Mouse (Mus musculus) adrenal gland, postnatal 10 days (tissue): ENCODE measurements around the gene Kif16b. TPM values are rescaled to one million over a fixed set of nuclear protein-coding genes. Genes with fewer than 3 reads are reported as not detected.
A peak's percentile ranks its signal among the peaks of the same experiment; 100 is the strongest.

Source experiments
- DNase-seq: peaks from one replicate; pipeline ENCODE4 v3.0.0; 2021; ENCODE audit warnings: mixed read lengths
- total RNA-seq, 2 experiments: library from RNA; stranded (reverse); gene quantifications; 2 replicates each; pipeline ENCODE4 v1.2.3; 2021

The Kif16b gene
- total RNA-seq, 2 experiments from 2014 or later: 19.4 to 23.5 TPM

GRCm38 (mm10) chr2:142651591-142651990 lies 249.7 kb downstream of the Kif16b start:
- no peak for DNase-seq

DNA sequence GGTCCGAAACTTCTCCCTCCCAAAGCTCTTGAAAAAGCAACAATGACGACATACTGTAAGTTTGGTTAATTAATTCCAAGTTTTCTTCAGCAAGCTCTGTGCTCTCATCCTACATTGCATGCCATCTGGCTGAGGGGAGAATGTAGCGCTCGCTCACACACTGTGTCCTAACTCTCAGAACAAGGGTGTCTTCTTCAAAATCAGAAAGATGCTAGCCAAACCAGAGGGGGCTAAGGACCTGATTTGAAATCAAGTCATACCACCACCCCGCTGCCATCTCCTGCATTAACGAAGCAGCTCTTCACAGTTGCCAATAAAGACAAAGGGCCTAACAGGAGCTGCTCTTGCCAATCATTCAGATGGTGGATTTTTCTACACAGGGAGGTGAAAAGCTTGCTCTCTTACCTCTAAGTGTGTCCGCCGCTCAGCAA lies 253.3 kb downstream of the Kif16b start:
- DNase-seq: no peak

DNA sequence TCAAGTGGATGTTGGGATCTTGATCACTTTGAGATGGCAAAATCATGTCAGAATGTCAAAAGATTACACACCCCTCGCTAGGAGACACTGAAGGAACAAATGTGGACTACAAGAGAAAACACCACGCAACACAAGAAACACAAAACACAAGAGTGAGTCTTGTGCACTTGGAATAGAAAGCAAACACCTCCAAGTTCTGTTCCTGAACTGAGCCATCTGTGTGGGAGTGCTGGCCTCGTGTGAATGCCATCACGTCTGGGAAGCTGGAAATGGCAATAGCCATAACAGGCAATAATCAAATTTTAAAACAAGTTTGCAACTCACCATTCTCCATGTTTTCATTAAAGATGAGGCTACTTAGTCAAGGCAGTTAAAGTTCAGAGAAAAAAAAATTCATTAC lies 254.5 kb downstream of the Kif16b start:
- no peak for DNase-seq

DNA sequence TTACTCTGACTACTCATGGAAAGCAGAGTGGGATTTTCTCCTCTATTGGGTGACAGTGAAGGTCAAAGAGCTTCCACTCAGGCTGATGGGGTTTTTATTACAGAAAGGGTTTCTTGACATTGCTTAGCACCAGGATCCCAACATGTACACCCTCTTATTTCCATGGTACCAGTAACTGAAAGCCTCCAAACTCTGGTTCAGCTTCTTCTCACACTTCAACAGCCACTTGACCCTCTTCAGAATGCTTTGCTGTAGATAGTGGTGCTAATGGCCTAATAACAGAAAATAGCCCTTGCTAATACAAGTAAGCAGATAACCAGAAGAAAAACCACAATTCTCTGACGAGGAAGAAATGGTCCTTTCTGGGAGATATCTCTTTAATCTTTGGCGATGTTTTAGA lies 259.6 kb downstream of the Kif16b start:
- DNase-seq: no peak

DNA sequence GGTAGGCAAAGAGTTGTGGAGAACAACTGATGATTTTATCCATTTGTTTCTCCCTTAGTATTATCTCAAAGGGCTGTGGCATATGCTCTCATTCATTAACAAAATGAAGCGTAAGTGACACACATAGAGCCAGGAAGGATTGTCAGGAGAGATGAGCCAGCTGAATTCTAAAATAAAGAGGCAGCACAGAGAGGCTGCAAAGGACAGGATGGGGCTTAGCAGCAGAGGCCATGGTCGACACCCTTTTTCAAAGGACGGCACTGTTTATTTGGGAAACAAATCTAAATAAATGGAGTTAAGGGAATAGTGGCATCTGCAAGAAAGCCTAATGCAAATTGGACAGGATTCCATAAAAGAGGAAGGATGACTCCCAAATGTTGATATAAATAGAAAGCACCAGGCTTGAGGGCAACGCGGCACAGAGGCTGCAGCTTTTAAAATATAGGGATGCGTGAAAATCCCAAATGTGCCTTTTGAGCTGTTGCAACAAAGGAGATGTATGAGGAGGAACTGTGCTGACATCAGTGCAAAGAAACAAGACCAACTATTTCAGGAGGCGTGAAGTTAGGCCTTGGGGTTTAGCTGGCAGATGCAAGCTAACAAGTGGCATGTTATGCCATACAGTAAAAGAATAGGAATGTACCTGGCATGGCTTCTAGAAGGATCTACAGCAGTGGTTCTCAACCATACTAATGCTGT lies 265.6 kb downstream of the Kif16b start:
- DNase-seq: no peak

GRCm38 (mm10) chr2:142633996-142634559 lies 267.3 kb downstream of the Kif16b start:
- no peak for DNase-seq

GRCm38 (mm10) chr2:142629523-142630312 lies 271.6 kb downstream of the Kif16b start:
- DNase-seq: no peak

GRCm38 (mm10) chr2:142625756-142626155 lies 275.6 kb downstream of the Kif16b start:
- no peak for DNase-seq

DNA sequence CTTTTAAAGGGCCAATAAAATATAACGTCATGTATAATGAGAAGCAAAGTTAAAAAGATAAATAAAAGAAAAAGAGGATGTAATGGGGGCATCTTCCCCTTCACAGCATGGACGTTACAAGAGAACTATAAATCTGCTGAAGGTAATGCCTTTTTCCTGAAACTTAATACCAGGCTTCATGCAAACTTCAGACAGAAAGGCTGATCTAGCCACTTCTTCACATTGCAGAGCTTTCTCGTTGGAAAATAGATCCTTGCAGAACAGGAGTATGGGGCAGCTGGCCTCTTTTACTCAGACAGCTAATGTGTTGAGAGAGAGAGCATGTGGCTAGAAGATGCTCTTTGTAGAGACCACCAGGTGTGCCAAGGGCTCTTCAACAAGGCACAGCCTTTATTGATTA lies 276.2 kb downstream of the Kif16b start:
- no peak for DNase-seq

GRCm38 (mm10) chr2:142624254-142624653 lies 277.1 kb downstream of the Kif16b start:
- no peak for DNase-seq

- DNase-seq: no peak
Observed at GRCm38 (mm10) chr2:142621152-142621551, 280.2 kb downstream of the Kif16b start.

DNA sequence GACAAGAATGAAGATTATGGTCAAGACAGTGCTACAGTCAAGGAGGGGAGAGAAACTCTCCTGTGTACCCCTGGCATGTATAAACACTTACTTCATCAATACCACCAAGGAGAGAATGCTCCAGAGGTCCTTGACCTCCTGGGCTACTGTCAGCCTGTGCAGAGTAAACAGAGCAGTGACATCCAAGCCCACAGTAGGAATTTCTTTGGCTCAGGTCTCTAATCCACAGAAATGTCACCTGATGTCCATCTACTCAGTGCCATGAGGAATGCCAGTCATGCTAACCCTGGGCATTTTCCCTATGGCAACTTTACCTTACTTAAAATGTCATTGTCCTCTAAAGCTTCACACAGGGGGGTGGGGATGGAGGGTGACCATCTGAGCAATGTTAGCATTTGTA lies 281.4 kb downstream of the Kif16b start:
- DNase-seq: no peak

GRCm38 (mm10) chr2:142614535-142614934 lies 286.8 kb downstream of the Kif16b start:
- no peak for DNase-seq

GRCm38 (mm10) chr2:142612359-142612953 lies 288.9 kb downstream of the Kif16b start:
- no peak for DNase-seq

- DNase-seq: peak; percentile 27
Observed at GRCm38 (mm10) chr2:142611113-142611512, 290.2 kb downstream of the Kif16b start.

DNA sequence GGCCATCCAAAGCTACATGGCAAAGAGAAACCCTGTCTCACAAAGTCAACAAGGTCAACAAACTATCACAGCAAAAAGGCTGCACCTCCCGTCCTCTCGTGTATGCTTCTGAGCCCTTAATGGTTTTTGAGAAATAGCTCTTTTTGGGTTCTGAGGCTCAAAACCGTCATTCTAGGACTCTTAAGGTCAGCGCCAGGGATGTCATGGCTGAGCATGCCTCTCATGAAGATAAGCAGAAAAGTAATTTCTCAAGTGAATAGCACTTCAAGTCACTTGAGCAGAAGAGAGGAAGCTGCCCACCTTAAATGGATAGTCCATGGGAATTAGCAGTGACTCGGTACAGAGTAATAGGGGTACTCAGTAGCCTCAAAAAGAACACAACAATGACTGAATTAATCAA lies 291.1 kb downstream of the Kif16b start:
- DNase-seq: no peak

DNA sequence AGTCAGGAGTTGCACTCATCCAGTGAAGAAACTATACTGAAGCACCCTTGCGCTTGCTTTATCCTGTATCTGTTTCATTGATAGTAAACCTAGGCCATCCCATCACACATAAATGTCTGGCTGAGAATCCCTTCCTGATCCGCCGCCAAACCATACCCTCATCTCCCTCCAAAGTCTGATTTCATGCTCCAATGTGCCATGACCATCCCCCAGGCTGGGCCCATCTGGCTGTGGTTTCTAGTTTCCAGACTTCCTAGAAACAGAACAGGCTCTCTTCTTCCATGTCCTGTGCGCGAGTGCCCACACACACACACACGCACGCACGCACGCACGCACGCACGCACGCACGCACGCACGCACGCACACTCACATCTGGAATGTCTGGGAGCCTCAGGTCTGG lies 292.6 kb downstream of the Kif16b start:
- no peak for DNase-seq

GRCm38 (mm10) chr2:142604762-142605161 lies 296.6 kb downstream of the Kif16b start:
- DNase-seq: peak; percentile 5

DNA sequence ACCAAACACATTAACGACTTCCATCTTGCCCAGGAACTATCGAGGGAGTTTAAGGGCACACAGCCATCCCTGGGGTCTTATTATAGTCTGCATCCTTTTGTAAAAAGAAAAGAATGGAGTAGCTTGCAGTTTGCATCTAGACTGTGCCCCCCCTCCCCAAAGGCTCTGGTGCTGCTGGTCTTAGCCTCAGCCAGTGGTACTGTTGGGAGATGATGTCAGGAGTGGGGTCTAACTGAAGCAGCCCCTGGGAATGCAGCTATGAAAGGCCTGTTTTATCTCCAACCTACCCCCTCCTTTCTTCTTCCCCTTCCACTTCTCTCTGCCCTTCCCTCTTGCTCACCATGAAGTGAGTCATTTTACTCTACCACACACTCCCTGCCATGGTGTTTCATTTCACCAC lies 298.1 kb downstream of the Kif16b start:
- DNase-seq: no peak

GRCm38 (mm10) chr2:142599235-142599634 lies 302.1 kb downstream of the Kif16b start:
- DNase-seq: no peak

DNA sequence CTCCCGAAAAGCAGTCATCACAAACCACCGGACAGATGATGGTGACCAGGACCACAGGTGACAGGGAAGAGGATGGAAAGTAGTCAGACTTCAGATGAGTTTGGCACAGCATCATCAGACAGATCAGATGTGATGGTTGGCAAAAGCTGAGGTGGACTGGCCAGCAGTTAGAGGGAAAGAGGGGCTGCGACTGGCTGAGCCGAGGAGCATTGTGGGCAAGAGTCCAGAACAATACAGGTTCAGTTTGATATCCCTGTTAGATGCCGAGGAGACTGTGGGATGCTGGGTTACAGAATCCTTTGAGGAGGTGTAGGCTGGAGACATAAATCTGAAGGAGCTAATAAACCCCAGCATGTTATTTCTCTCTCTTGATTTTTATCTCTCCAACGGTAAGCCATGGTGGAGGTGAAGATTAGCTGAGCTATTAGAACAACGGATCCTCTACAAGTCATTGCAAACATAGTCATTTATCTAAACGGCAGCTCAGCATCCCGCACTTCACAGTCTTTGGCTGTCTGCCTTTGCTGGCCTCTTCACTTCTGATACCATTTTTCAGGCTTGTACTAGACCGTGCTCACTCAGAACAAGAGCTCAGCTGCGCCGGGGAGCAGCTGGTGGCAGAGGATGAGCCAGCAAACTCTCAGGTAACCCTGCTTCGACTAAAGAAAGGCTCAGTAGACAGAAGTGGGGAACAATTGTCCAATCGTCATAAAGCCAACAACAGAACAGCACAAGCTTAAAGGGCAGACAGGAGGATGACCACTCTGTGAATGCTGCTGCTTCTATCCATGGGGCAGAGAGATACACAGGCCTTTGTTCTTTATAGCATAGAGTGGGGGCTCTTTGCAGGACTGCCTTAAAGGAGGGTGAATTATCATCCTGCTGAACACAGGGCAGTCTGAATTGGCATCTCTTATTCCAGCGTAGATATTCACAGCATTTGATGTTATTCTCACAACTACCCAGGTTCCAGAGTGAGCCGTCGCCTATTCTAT lies 304.9 kb downstream of the Kif16b start:
- DNase-seq: no peak

DNA sequence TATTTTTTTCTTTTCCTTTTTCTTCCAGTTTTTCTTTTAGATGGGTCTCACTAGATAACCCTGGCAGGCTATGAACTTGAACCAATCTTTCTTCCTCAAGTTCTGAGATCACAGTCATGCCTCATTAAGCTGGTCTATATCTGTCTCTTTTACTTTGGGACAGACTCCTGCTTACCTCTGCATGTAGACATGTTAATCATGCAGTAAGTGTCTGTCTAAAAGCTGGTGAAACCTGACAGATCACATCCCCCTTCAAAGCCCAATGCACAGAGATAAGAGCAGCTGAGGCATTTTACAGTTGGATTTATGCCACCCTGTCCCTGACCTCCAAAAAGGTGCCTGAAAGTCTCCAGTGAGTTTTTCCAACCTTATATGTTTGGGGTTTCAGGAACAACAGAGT lies 310.4 kb downstream of the Kif16b start:
- DNase-seq: peak; percentile 10
